Mouse (Mus musculus) neural tube, embryonic 12.5 days (tissue): ENCODE measurements at regions not wholly inside any gene's neighbourhood (a gene's known extent, or its start where the extent isn't known, plus 50 kb on each side); places are given as distances from the start of the nearest gene placed in this dataset.

Source experiments
- ATAC-seq: fragments of 200-750 bp; cut with Nextera tagmentation; 2 replicates; pipeline ENCODE4 v1.8.0; 2017; ENCODE audit warnings: low read depth, mild to moderate bottlenecking, moderate TSS enrichment, moderate library complexity; ENCODE audit not compliant: low FRiP score
- H3K27ac ChIP-seq: fragments of 300-500 bp; sonication (generic); 2 replicates; pipeline ENCODE4 v1.5.1; 2016
- H3K27me3 ChIP-seq: fragments of 300-500 bp; sonication (generic); replicated peaks from 2 replicates; pipeline ENCODE4 v1.6.1; 2016; ENCODE audit warnings: mild to moderate bottlenecking
- H3K36me3 ChIP-seq: fragments of 300-500 bp; sonication (generic); 2 replicates; pipeline ENCODE4 v1.6.1; 2016; ENCODE audit warnings: mild to moderate bottlenecking
- H3K4me1 ChIP-seq: fragments of 300-500 bp; sonication (generic); 2 replicates; pipeline ENCODE4 v1.6.1; 2016
- H3K4me2 ChIP-seq: fragments of 300-500 bp; sonication (generic); replicated peaks from 2 replicates; pipeline ENCODE4 v1.6.1; 2016; ENCODE audit warnings: mild to moderate bottlenecking
- H3K4me3 ChIP-seq: fragments of 300-500 bp; sonication (generic); 2 replicates; pipeline ENCODE4 v1.5.1; 2016
- H3K9ac ChIP-seq: fragments of 300-500 bp; sonication (generic); 2 replicates; pipeline ENCODE4 v1.6.1; 2016; ENCODE audit warnings: mild to moderate bottlenecking
- H3K9me3 ChIP-seq: fragments of 300-500 bp; sonication (generic); 2 replicates; pipeline ENCODE4 v1.6.1; 2016; ENCODE audit warnings: mild to moderate bottlenecking
- WGBS: fragments of 180-500 bp; shearing (Covaris S2); methylation state at CpG from one replicate; pipeline ENCODE4 v1.1.7; 2016; 5-methylcytosine and 5-hydroxymethylcytosine counted together

- H3K4me2 ChIP-seq = no peak overlapping the region
- H3K9ac ChIP-seq = no peak overlapping the region
- H3K36me3 ChIP-seq = no peaks in the 10 kb centered on the region
- H3K27ac ChIP-seq = no peak overlapping the region
- 17% methylated on average over 3 of the region's 3 CpGs for WGBS
- H3K4me3 ChIP-seq = no peak overlapping the region
- H3K4me1 ChIP-seq = no peaks in the 10 kb centered on the region
- ATAC-seq = no peak
- H3K27me3 ChIP-seq = no peaks in the 10 kb centered on the region
- H3K9me3 ChIP-seq = no peaks in the 10 kb centered on the region
Observed at GRCm38 (mm10) chr7:72362690-72363089, 56.3 kb upstream of the Mctp2 start.

- no peak for ATAC-seq
- no peaks in the 10 kb centered on the region for H3K36me3 ChIP-seq
- no peak overlapping the region for H3K9ac ChIP-seq
- no peaks in the 10 kb centered on the region for H3K27me3 ChIP-seq
- H3K4me2 ChIP-seq = no peak overlapping the region
- H3K4me3 ChIP-seq = no peak overlapping the region
- H3K9me3 ChIP-seq = no peaks in the 10 kb centered on the region
- H3K4me1 ChIP-seq = no peaks in the 10 kb centered on the region
- 41% methylated on average over 7 of the region's 7 CpGs for WGBS
- H3K27ac ChIP-seq = no peak overlapping the region
Observed at GRCm38 (mm10) chr7:72391323-72391722, 84.9 kb upstream of the Mctp2 start.

- no peak overlapping the region for H3K27ac ChIP-seq
- H3K36me3 ChIP-seq = no peaks in the 10 kb centered on the region
- H3K4me1 ChIP-seq = no peaks in the 10 kb centered on the region
- H3K27me3 ChIP-seq = no peaks in the 10 kb centered on the region
- no peak overlapping the region for H3K4me2 ChIP-seq
- no peak overlapping the region for H3K4me3 ChIP-seq
- H3K9me3 ChIP-seq = no peaks in the 10 kb centered on the region
- H3K9ac ChIP-seq = no peak overlapping the region
- ATAC-seq = no peak
Observed at GRCm38 (mm10) chr7:72400056-72400455, 93.6 kb upstream of the Mctp2 start.

DNA sequence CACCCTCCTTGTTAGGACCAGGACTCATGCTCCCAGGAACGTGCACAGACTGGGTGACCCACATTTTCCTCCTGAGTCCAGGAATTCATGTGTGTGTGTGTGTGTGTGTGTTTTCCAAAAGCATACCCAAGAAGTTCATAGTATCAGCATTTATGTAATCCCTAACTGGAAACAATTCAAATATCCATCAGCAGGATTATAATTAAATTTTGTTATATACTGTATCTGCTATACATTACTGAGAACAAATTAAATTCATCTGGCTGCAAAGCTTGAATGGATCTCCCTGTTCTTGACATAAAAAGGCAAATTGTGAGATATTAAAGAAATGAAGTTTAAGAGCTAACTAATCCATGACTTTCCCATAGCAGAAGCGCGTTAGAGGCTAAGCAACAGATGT, 99.7 kb upstream of the Mctp2 start:
- no peaks in the 10 kb centered on the region for H3K9me3 ChIP-seq
- H3K4me1 ChIP-seq = no peaks in the 10 kb centered on the region
- no peaks in the 10 kb centered on the region for H3K27me3 ChIP-seq
- 92% methylated on average over 3 of the region's 3 CpGs for WGBS
- no peak overlapping the region for H3K9ac ChIP-seq
- H3K4me2 ChIP-seq = no peak overlapping the region
- ATAC-seq = no peak
- H3K36me3 ChIP-seq = no peaks in the 10 kb centered on the region
- no peak overlapping the region for H3K4me3 ChIP-seq
- H3K27ac ChIP-seq = no peak overlapping the region

DNA sequence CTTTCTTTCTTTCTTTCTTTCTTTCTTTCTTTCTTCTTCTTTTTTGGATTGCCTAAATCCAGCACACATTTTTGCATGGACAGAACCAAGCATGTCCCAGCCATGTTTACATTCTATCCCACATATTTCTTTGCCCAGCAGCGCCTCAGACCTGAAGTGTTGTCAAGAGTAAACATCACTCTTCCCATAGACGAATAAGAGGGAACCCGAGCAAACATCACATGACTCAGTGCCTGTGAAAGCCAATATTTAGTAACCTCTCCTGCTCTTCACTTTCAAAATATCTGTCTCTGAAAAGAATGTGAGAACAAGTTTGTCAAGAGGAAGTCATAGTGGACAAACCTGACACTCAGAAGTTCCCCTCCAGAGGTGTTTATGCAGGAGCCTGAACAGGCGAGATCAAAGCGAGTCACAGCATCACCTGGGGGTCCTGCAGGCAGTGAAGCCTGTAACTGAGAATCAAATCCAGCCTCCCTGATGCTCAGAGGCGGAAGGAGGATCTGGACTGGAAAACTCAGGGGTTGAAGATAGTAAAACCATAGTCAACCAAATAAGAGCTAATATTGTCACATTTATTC, 102.1 kb upstream of the Mctp2 start:
- H3K9me3 ChIP-seq = no peaks in the 10 kb centered on the region
- H3K27ac ChIP-seq = no peak overlapping the region
- H3K9ac ChIP-seq = no peak overlapping the region
- H3K4me3 ChIP-seq = no peak overlapping the region
- no peak for ATAC-seq
- H3K4me2 ChIP-seq = no peak overlapping the region
- H3K4me1 ChIP-seq = peaks cover 1% of the 10 kb centered on the region; the same call in 1 of the 2 replicates
- 75% methylated on average over 6 of the region's 6 CpGs for WGBS
- H3K27me3 ChIP-seq = no peaks in the 10 kb centered on the region
- H3K36me3 ChIP-seq = no peaks in the 10 kb centered on the region

DNA sequence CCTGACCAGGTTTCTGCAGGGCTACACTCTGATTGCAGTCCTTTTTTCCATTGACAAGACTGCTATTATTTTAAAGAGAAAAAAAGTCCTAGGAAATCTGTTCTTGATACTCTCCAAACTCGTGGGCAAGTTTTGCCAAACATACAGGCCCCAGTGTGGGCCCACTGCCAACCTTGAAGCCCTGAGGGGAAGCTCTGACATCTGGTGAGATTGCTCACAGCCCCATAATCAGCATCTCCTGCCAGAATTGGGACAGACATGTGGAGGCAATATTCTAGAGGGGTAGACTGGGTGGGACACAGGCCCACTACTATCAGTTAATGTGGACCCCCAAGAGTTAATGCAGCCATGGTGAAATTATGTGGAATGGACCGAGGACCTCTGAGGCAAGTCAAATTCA, 132.1 kb upstream of the Mctp2 start:
- no peaks in the 10 kb centered on the region for H3K4me1 ChIP-seq
- H3K27me3 ChIP-seq = no peaks in the 10 kb centered on the region
- WGBS = 58% methylated on average over 2 of the region's 2 CpGs
- no peaks in the 10 kb centered on the region for H3K9me3 ChIP-seq
- H3K36me3 ChIP-seq = no peaks in the 10 kb centered on the region
- ATAC-seq = no peak
- H3K4me3 ChIP-seq = no peak overlapping the region
- no peak overlapping the region for H3K9ac ChIP-seq
- no peak overlapping the region for H3K4me2 ChIP-seq
- no peak overlapping the region for H3K27ac ChIP-seq

DNA sequence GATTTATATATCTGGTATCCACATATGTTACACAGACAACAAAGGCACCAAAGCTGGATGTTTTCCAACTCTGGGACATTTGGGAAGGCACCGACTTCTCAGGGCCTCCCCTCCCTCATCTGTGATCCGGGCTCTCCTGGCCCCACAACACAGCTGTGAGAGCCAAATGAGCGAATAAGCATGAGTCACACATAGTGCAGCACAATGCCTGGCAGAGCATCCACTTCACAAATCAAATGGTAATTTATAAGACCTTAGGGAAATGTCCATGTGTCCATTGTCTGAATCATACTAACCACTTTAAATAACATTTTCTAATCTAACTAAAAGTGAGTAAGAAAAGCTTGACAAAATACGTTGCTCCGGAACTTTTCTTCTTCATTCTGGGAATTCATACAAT, 135.6 kb upstream of the Mctp2 start:
- Histone ChIP-seq H3K9ac (no peak overlapping the region), H3K4me1 (no peaks in the 10 kb centered on the region), H3K4me3 (no peak overlapping the region), H3K36me3 (no peaks in the 10 kb centered on the region), H3K27me3 (no peaks in the 10 kb centered on the region), H3K27ac (no peak overlapping the region), H3K9me3 (no peaks in the 10 kb centered on the region), H3K4me2 (no peak overlapping the region)
- no peak for ATAC-seq
- 74% methylated on average over 5 of the region's 5 CpGs for WGBS

GRCm38 (mm10) chr7:72444016-72444415, 137.6 kb upstream of the Mctp2 start:
- no peaks in the 10 kb centered on the region for H3K9me3 ChIP-seq
- no peaks in the 10 kb centered on the region for H3K36me3 ChIP-seq
- no peak for ATAC-seq
- H3K27me3 ChIP-seq = no peaks in the 10 kb centered on the region
- WGBS = 76% methylated on average over 1 of the region's 1 CpGs
- H3K4me3 ChIP-seq = no peak overlapping the region
- no peak overlapping the region for H3K9ac ChIP-seq
- H3K4me1 ChIP-seq = no peaks in the 10 kb centered on the region
- no peak overlapping the region for H3K4me2 ChIP-seq
- no peak overlapping the region for H3K27ac ChIP-seq

DNA sequence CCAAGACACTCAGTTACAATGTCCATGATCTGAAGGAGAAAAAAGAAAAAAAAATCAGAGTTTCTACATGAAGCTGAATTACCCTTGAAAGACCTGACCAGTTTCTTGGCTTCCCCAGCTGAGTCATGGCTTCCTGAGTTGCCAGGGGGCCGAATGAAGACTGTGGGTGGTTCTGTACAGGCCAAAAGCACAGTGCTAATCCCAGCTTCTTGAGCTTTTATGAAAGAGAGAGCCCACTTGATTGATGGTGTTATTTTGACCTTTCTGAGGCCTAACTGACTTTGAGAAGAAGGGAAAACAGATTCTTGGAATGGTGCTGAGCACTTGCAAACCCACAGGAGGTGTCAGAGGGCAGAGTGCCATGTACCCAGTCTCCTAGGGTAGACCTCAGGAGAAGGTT, 138.4 kb upstream of the Mctp2 start:
- Histone ChIP-seq H3K4me3 (no peak overlapping the region), H3K4me1 (no peaks in the 10 kb centered on the region), H3K9ac (no peak overlapping the region), H3K9me3 (no peaks in the 10 kb centered on the region), H3K27ac (no peak overlapping the region), H3K27me3 (no peaks in the 10 kb centered on the region), H3K4me2 (no peak overlapping the region), H3K36me3 (no peaks in the 10 kb centered on the region)
- 39% methylated on average over 1 of the region's 1 CpGs for WGBS
- no peak for ATAC-seq

GRCm38 (mm10) chr7:72446911-72447310, 140.5 kb upstream of the Mctp2 start:
- Histone ChIP-seq H3K4me3 (no peak overlapping the region), H3K9ac (no peak overlapping the region), H3K4me2 (no peak overlapping the region), H3K27me3 (no peaks in the 10 kb centered on the region), H3K9me3 (no peaks in the 10 kb centered on the region), H3K4me1 (no peaks in the 10 kb centered on the region), H3K36me3 (no peaks in the 10 kb centered on the region), H3K27ac (no peak overlapping the region)
- 95% methylated on average over 1 of the region's 1 CpGs for WGBS
- ATAC-seq = no peak

GRCm38 (mm10) chr7:72462978-72463377, 156.6 kb upstream of the Mctp2 start:
- no peak overlapping the region for H3K27ac ChIP-seq
- 41% methylated on average over 4 of the region's 4 CpGs for WGBS
- no peak for ATAC-seq
- H3K4me1 ChIP-seq = no peaks in the 10 kb centered on the region
- H3K9me3 ChIP-seq = no peaks in the 10 kb centered on the region
- H3K9ac ChIP-seq = no peak overlapping the region
- no peak overlapping the region for H3K4me3 ChIP-seq
- no peaks in the 10 kb centered on the region for H3K36me3 ChIP-seq
- H3K4me2 ChIP-seq = no peak overlapping the region
- no peaks in the 10 kb centered on the region for H3K27me3 ChIP-seq

- Histone ChIP-seq H3K27ac (no peak overlapping the region), H3K36me3 (no peaks in the 10 kb centered on the region), H3K4me1 (no peaks in the 10 kb centered on the region), H3K4me2 (no peak overlapping the region), H3K9ac (no peak overlapping the region), H3K27me3 (no peaks in the 10 kb centered on the region), H3K9me3 (no peaks in the 10 kb centered on the region), H3K4me3 (no peak overlapping the region)
- 85% methylated on average over 1 of the region's 1 CpGs for WGBS
- ATAC-seq = no peak
Observed at GRCm38 (mm10) chr7:72464658-72465057, 158.2 kb upstream of the Mctp2 start.

DNA sequence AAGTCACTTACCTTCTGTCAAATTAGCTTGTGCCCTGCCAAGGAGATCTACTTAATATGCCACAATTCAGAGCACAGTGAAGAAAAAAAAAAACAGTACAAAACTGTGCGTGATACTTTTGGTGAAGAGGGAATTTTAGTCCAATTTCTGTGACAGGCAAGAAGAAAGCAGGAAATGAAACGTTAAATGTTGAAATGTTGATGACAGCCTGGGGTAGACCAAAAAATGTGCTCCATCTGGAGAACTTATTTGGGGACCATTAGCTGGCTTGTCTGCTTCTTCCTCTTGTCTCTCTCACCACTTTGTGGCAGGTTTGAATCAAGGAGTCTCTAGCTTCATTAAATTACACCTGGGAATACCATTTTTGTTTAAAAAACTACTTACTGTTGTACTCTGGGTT, 163.3 kb upstream of the Mctp2 start:
- Histone ChIP-seq H3K4me2 (no peak overlapping the region), H3K4me3 (no peak overlapping the region), H3K4me1 (no peaks in the 10 kb centered on the region), H3K9me3 (no peaks in the 10 kb centered on the region), H3K36me3 (no peaks in the 10 kb centered on the region), H3K27me3 (no peaks in the 10 kb centered on the region), H3K9ac (no peak overlapping the region), H3K27ac (no peak overlapping the region)
- ATAC-seq = no peak
- 75% methylated on average over 2 of the region's 2 CpGs for WGBS
